Mouse (Mus musculus): ENCODE measurements around the gene Fam168a. TPM values are rescaled to one million over a fixed set of nuclear protein-coding genes. Genes with fewer than 3 reads are reported as not detected.
A peak's percentile ranks its signal among the peaks of the same experiment; 100 is the strongest.

Gene Fam168a
- polyA plus RNA-seq, 1 experiment, result 126 TPM

- no peak overlapping the region for H3K27ac ChIP-seq (ENCODE audit: insufficient read depth, low read length)
- H3K4me1 ChIP-seq (ENCODE audit: control insufficient read depth, insufficient read depth, low read length), result 0 out of 2 replicates have a peak, but pooled peaks cover 3% of the 10 kb centered on the region
- H3K4me3 ChIP-seq (ENCODE audit: insufficient read depth, low read length), result no peak overlapping the region
- TF ChIP-seq POLR2A (IDR thresholded peaks at IDR 0.05; ENCODE audit: extremely low read depth, insufficient read depth, low read length) (no peak), CTCF (IDR thresholded peaks at IDR 0.05; ENCODE audit: extremely low read depth, insufficient read depth, low read length) (no peak)
Measured at GRCm38 (mm10) chr7:100674941-100675340, 31.5 kb upstream of the Fam168a start.

GRCm38 (mm10) chr7:100678052-100678451 lies 28.4 kb upstream of the Fam168a start:
- peaks cover 2% of the 10 kb centered on the region; the same call in 1 of the 2 replicates for H3K4me1 ChIP-seq (ENCODE audit: control insufficient read depth, insufficient read depth, low read length)
- no peak overlapping the region for H3K27ac ChIP-seq (ENCODE audit: insufficient read depth, low read length)
- no peak overlapping the region for H3K4me3 ChIP-seq (ENCODE audit: insufficient read depth, low read length)
- TF ChIP-seq POLR2A (IDR thresholded peaks at IDR 0.05; ENCODE audit: extremely low read depth, insufficient read depth, low read length) (no peak), CTCF (IDR thresholded peaks at IDR 0.05; ENCODE audit: extremely low read depth, insufficient read depth, low read length) (no peak)

GRCm38 (mm10) chr7:100678948-100679880 lies 27.2 kb upstream of the Fam168a start:
- Histone ChIP-seq H3K4me1 (ENCODE audit: control insufficient read depth, insufficient read depth, low read length) (peaks cover 2% of the 10 kb centered on the region; the same call in 1 of the 2 replicates), H3K27ac (ENCODE audit: insufficient read depth, low read length) (no peak overlapping the region), H3K4me3 (ENCODE audit: insufficient read depth, low read length) (no peak overlapping the region)
- TF ChIP-seq CTCF (IDR thresholded peaks at IDR 0.05; ENCODE audit: extremely low read depth, insufficient read depth, low read length) (no peak), POLR2A (IDR thresholded peaks at IDR 0.05; ENCODE audit: extremely low read depth, insufficient read depth, low read length) (no peak)

- Histone ChIP-seq H3K4me3 (ENCODE audit: insufficient read depth, low read length) (no peak overlapping the region), H3K27ac (ENCODE audit: insufficient read depth, low read length) (no peak overlapping the region), H3K4me1 (ENCODE audit: control insufficient read depth, insufficient read depth, low read length) (peaks cover 2% of the 10 kb centered on the region; the same call in 1 of the 2 replicates)
- no peak for TF ChIP-seq CTCF (IDR thresholded peaks at IDR 0.05; ENCODE audit: extremely low read depth, insufficient read depth, low read length)
- peak; percentile 33; the same call in 1 of the 2 replicates for TF ChIP-seq POLR2A (IDR thresholded peaks at IDR 0.05; ENCODE audit: extremely low read depth, insufficient read depth, low read length)
Measured at GRCm38 (mm10) chr7:100681132-100681531, 25.3 kb upstream of the Fam168a start.

- TF ChIP-seq CTCF (IDR thresholded peaks at IDR 0.05; ENCODE audit: extremely low read depth, insufficient read depth, low read length) (no peak), POLR2A (IDR thresholded peaks at IDR 0.05; ENCODE audit: extremely low read depth, insufficient read depth, low read length) (no peak)
Measured at GRCm38 (mm10) chr7:100683241-100683640, 23.2 kb upstream of the Fam168a start.

GRCm38 (mm10) chr7:100684081-100684480 lies 22.4 kb upstream of the Fam168a start:
- TF ChIP-seq CTCF (IDR thresholded peaks at IDR 0.05; ENCODE audit: extremely low read depth, insufficient read depth, low read length), result no peak
- H3K4me3 ChIP-seq (ENCODE audit: insufficient read depth, low read length), result no peak overlapping the region
- H3K4me1 ChIP-seq (ENCODE audit: control insufficient read depth, insufficient read depth, low read length), result peaks cover 2% of the 10 kb centered on the region; the same call in 1 of the 2 replicates
- H3K27ac ChIP-seq (ENCODE audit: insufficient read depth, low read length), result no peak overlapping the region

More at GRCm38 (mm10) chr7:100683241-100683640, 23.2 kb upstream of the Fam168a start:
- Histone ChIP-seq H3K27ac (ENCODE audit: insufficient read depth, low read length) (no peak overlapping the region), H3K4me1 (ENCODE audit: control insufficient read depth, insufficient read depth, low read length) (peaks cover 2% of the 10 kb centered on the region; the same call in 1 of the 2 replicates), H3K4me3 (ENCODE audit: insufficient read depth, low read length) (no peak overlapping the region)

- peak; percentile 90 for TF ChIP-seq CTCF (IDR thresholded peaks at IDR 0.05; ENCODE audit: extremely low read depth, insufficient read depth, low read length)
- no peak for TF ChIP-seq POLR2A (IDR thresholded peaks at IDR 0.05; ENCODE audit: extremely low read depth, insufficient read depth, low read length)
- H3K4me1 ChIP-seq (ENCODE audit: control insufficient read depth, insufficient read depth, low read length), result peaks cover 2% of the 10 kb centered on the region; the same call in 1 of the 2 replicates
- no peak overlapping the region for H3K4me3 ChIP-seq (ENCODE audit: insufficient read depth, low read length)
- no peak overlapping the region for H3K27ac ChIP-seq (ENCODE audit: insufficient read depth, low read length)
Measured at GRCm38 (mm10) chr7:100684538-100684937, 21.9 kb upstream of the Fam168a start.

GRCm38 (mm10) chr7:100685061-100686030 lies 21.1 kb upstream of the Fam168a start:
- H3K4me1 ChIP-seq (ENCODE audit: control insufficient read depth, insufficient read depth, low read length), result peaks cover 2% of the 10 kb centered on the region; the same call in 1 of the 2 replicates
- TF ChIP-seq CTCF (IDR thresholded peaks at IDR 0.05; ENCODE audit: extremely low read depth, insufficient read depth, low read length), result peak; percentile 84
- no peak for TF ChIP-seq POLR2A (IDR thresholded peaks at IDR 0.05; ENCODE audit: extremely low read depth, insufficient read depth, low read length)

GRCm38 (mm10) chr7:100688471-100688870 lies 18.0 kb upstream of the Fam168a start:
- Histone ChIP-seq H3K4me1 (ENCODE audit: control insufficient read depth, insufficient read depth, low read length) (no peaks in the 10 kb centered on the region), H3K4me3 (ENCODE audit: insufficient read depth, low read length) (no peak overlapping the region), H3K27ac (ENCODE audit: insufficient read depth, low read length) (no peak overlapping the region)
- TF ChIP-seq CTCF (IDR thresholded peaks at IDR 0.05; ENCODE audit: extremely low read depth, insufficient read depth, low read length) (no peak), POLR2A (IDR thresholded peaks at IDR 0.05; ENCODE audit: extremely low read depth, insufficient read depth, low read length) (no peak)

More at GRCm38 (mm10) chr7:100685061-100686030, 21.1 kb upstream of the Fam168a start:
- Histone ChIP-seq H3K4me3 (ENCODE audit: insufficient read depth, low read length) (no peak overlapping the region), H3K27ac (ENCODE audit: insufficient read depth, low read length) (no peak overlapping the region)

Data from cortical plate, adult 2 months (tissue).